Mouse (Mus musculus): Measurements from ENCODE around the gene Fam120a. TPM values are rescaled to one million over a fixed set of nuclear protein-coding genes. Genes with fewer than 3 reads are reported as not detected.

Gene Fam120a
- polyA plus RNA-seq, 1 experiment from 2014 or later = 17.3 TPM

DNA sequence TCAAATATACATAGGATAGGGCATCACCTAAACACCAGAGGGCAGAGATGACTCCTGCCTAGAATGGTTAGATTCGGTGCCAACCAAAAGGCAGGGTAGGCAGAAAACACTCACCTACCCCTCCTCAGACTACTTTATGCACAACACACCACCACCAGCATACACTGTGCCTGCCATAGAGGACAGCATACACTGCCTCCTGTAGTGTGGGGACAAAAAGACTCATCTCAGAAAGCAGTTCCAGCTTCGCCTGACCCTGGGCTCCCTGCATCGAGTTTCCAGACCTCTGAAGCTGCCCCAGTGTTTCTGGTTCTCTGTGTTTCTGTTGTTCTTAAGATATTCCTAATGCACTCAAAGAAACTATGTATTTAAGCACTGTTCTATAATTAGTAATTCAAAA lies 54.7 kb downstream of the Fam120a start:
- Histone ChIP-seq H3K4me3 (replicated peaks; ENCODE audit: low read depth, low read length) (no peak overlapping the region), H3K4me1 (ENCODE audit: control insufficient read depth, insufficient read depth, low read length) (no peaks in the 10 kb centered on the region), H3K36me3 (ENCODE audit: control insufficient read depth, insufficient read depth, low read length) (peaks cover 66% of the 10 kb centered on the region), H3K9me3 (ENCODE audit: control insufficient read depth, low read length) (no peaks in the 10 kb centered on the region), H3K4me2 (ENCODE audit: low read length) (no peak overlapping the region), H3K9ac (replicated peaks; ENCODE audit: low read length) (no peak overlapping the region), H3K27me3 (ENCODE audit: control insufficient read depth, insufficient read depth, low read length) (no peaks in the 10 kb centered on the region), H3K27ac (replicated peaks; ENCODE audit: low read depth, low read length) (no peak overlapping the region)
- DNase-seq (no peak), ATAC-seq (ENCODE audit: low FRiP score, low TSS enrichment) (no peak)
- 91% methylated on average over 3 of the region's 3 CpGs for WGBS

DNA sequence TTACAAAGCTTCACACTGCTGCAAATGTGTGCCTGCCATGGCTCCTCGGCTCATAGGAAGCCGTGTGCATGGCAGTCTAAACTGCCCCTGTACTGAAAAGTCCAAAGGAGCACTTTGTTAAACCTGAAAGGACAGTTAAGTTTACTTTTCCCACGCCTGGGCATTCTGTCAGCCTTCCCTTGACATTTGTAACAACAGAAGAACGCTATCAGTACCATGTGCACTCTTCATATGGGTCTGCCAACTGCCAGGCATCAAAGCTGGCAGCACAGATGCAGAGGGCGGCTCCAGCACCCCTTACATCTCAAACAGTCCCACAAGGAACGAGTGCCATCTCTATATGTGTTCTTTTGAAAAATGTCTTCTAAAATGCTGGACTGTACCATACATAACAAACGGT lies 56.4 kb downstream of the Fam120a start:
- ATAC-seq (ENCODE audit: low FRiP score, low TSS enrichment) (no peak), DNase-seq (no peak)
- H3K4me3 ChIP-seq (replicated peaks; ENCODE audit: low read depth, low read length) = no peak overlapping the region
- H3K27me3 ChIP-seq (ENCODE audit: control insufficient read depth, insufficient read depth, low read length) = no peaks in the 10 kb centered on the region
- H3K9ac ChIP-seq (replicated peaks; ENCODE audit: low read length) = no peak overlapping the region
- WGBS = 90% methylated on average over 7 of the region's 7 CpGs
- H3K9me3 ChIP-seq (ENCODE audit: control insufficient read depth, low read length) = no peaks in the 10 kb centered on the region
- no peaks in the 10 kb centered on the region for H3K4me1 ChIP-seq (ENCODE audit: control insufficient read depth, insufficient read depth, low read length)
- peaks cover 59% of the 10 kb centered on the region for H3K36me3 ChIP-seq (ENCODE audit: control insufficient read depth, insufficient read depth, low read length)
- H3K27ac ChIP-seq (replicated peaks; ENCODE audit: low read depth, low read length) = no peak overlapping the region
- H3K4me2 ChIP-seq (ENCODE audit: low read length) = no peak overlapping the region

GRCm38 (mm10) chr13:48905458-48905857 lies 62.4 kb downstream of the Fam120a start:
- Histone ChIP-seq H3K4me2 (ENCODE audit: low read length) (no peak overlapping the region), H3K4me3 (replicated peaks; ENCODE audit: low read depth, low read length) (no peak overlapping the region), H3K27ac (replicated peaks; ENCODE audit: low read depth, low read length) (no peak overlapping the region), H3K9ac (replicated peaks; ENCODE audit: low read length) (no peak overlapping the region), H3K4me1 (ENCODE audit: control insufficient read depth, insufficient read depth, low read length) (no peaks in the 10 kb centered on the region), H3K27me3 (ENCODE audit: control insufficient read depth, insufficient read depth, low read length) (no peaks in the 10 kb centered on the region), H3K9me3 (ENCODE audit: control insufficient read depth, low read length) (no peaks in the 10 kb centered on the region), H3K36me3 (ENCODE audit: control insufficient read depth, insufficient read depth, low read length) (peaks cover 45% of the 10 kb centered on the region)
- DNase-seq (no peak), ATAC-seq (ENCODE audit: low FRiP score, low TSS enrichment) (no peak)
- 89% methylated on average over 2 of the region's 2 CpGs for WGBS

- Histone ChIP-seq H3K4me2 (ENCODE audit: low read length) (no peak overlapping the region), H3K4me1 (ENCODE audit: control insufficient read depth, insufficient read depth, low read length) (no peaks in the 10 kb centered on the region), H3K9me3 (ENCODE audit: control insufficient read depth, low read length) (no peaks in the 10 kb centered on the region), H3K4me3 (replicated peaks; ENCODE audit: low read depth, low read length) (no peak overlapping the region), H3K9ac (replicated peaks; ENCODE audit: low read length) (no peak overlapping the region), H3K27ac (replicated peaks; ENCODE audit: low read depth, low read length) (no peak overlapping the region), H3K36me3 (ENCODE audit: control insufficient read depth, insufficient read depth, low read length) (peaks cover 70% of the 10 kb centered on the region), H3K27me3 (ENCODE audit: control insufficient read depth, insufficient read depth, low read length) (no peaks in the 10 kb centered on the region)
- ATAC-seq (ENCODE audit: low FRiP score, low TSS enrichment) (no peak), DNase-seq (no peak)
- WGBS = 95% methylated on average over 5 of the region's 5 CpGs
These were observed 72.4 kb downstream of the Fam120a start for GRCm38 (mm10) chr13:48895376-48895775.

DNA sequence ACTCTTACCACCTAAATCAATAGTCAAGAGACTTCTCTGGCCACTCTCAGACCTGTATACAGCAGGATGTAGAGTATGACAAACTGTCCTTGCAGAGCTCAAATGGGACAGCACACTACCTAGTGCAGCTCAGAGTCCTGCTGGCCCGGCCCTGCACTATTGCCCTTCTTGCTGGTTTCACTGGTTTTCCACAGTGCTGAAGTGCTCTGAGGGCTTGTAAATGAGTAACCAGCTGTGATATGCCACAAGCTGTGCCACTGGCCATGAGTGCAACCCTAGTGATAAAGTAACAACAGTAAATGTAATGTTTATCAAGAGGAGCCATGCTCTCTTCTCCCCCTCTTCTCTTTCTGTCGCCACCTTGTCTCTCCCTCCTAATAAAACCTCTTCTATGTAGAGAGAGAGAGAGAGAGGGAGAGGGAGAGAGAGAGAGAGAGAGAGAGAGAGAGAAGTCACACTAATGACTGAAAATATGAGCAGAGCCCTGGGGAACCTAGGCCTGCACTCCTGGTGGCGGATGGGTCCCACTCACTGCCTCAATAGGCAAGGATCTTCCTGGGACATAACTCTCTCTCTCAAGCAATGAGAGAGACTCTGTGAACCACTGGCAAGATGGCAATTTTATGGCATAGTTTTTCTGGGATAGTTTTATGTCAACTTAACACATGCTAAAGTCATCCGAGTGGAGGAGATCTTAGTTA lies 77.4 kb downstream of the Fam120a start:
- Histone ChIP-seq H3K9ac (replicated peaks; ENCODE audit: low read length) (no peak overlapping the region), H3K9me3 (ENCODE audit: control insufficient read depth, low read length) (no peaks in the 10 kb centered on the region), H3K4me3 (replicated peaks; ENCODE audit: low read depth, low read length) (no peak overlapping the region), H3K4me2 (ENCODE audit: low read length) (no peak overlapping the region), H3K27ac (replicated peaks; ENCODE audit: low read depth, low read length) (no peak overlapping the region), H3K36me3 (ENCODE audit: control insufficient read depth, insufficient read depth, low read length) (peaks cover 77% of the 10 kb centered on the region), H3K27me3 (ENCODE audit: control insufficient read depth, insufficient read depth, low read length) (no peaks in the 10 kb centered on the region), H3K4me1 (ENCODE audit: control insufficient read depth, insufficient read depth, low read length) (no peaks in the 10 kb centered on the region)
- 92% methylated on average over 4 of the region's 4 CpGs for WGBS
- DNase-seq (no peak), ATAC-seq (ENCODE audit: low FRiP score, low TSS enrichment) (no peak)

- Histone ChIP-seq H3K4me3 (replicated peaks; ENCODE audit: low read depth, low read length) (peak overlapping the region; percentile 47), H3K27ac (replicated peaks; ENCODE audit: low read depth, low read length) (peak overlapping the region; percentile 92), H3K4me2 (ENCODE audit: low read length) (peak overlapping the region; percentile 82), H3K27me3 (ENCODE audit: control insufficient read depth, insufficient read depth, low read length) (no peaks in the 10 kb centered on the region), H3K4me1 (ENCODE audit: control insufficient read depth, insufficient read depth, low read length) (peaks cover 6% of the 10 kb centered on the region; the same call in 1 of the 2 replicates), H3K36me3 (ENCODE audit: control insufficient read depth, insufficient read depth, low read length) (peaks cover 25% of the 10 kb centered on the region), H3K9ac (replicated peaks; ENCODE audit: low read length) (peak overlapping the region; percentile 79), H3K9me3 (ENCODE audit: control insufficient read depth, low read length) (no peaks in the 10 kb centered on the region)
- WGBS = under 1% methylated on average over 36 of the region's 36 CpGs
- peak; percentile 100 for DNase-seq
- ATAC-seq (ENCODE audit: low FRiP score, low TSS enrichment) = peak; percentile 99
These were observed 89.3 kb downstream of the Fam120a start for GRCm38 (mm10) chr13:48878534-48878933.

- Histone ChIP-seq H3K4me3 (replicated peaks; ENCODE audit: low read depth, low read length) (peak overlapping the region; percentile 47), H3K4me2 (ENCODE audit: low read length) (peak overlapping the region; percentile 82), H3K4me1 (ENCODE audit: control insufficient read depth, insufficient read depth, low read length) (peaks cover 6% of the 10 kb centered on the region; the same call in 1 of the 2 replicates), H3K27me3 (ENCODE audit: control insufficient read depth, insufficient read depth, low read length) (no peaks in the 10 kb centered on the region), H3K9me3 (ENCODE audit: control insufficient read depth, low read length) (no peaks in the 10 kb centered on the region), H3K36me3 (ENCODE audit: control insufficient read depth, insufficient read depth, low read length) (peaks cover 21% of the 10 kb centered on the region), H3K9ac (replicated peaks; ENCODE audit: low read length) (peak overlapping the region; percentile 79), H3K27ac (replicated peaks; ENCODE audit: low read depth, low read length) (peak overlapping the region; percentile 92)
- DNase-seq (no peak), ATAC-seq (ENCODE audit: low FRiP score, low TSS enrichment) (no peak)
These were observed 90.0 kb downstream of the Fam120a start for GRCm38 (mm10) chr13:48877805-48878204.

DNA sequence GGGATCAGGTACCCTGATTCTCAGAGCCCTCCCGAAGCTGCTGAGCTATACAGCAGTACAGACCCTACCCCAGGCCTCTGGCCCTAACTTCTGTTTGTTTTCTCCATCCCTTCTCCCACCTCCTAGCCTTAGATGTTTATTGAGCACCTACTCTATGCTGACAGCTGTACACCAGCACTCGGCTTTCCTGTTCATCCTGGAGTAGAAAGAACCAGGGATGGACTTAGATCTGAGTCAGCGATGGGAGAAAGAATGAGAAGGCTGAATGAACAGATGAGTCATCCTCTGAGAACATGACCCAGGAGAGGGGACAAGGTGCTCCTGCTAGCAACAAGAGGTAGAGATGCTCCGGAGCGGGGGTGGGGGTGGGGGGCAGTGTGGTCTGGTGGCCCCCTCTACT lies 95.1 kb downstream of the Fam120a start:
- Histone ChIP-seq H3K4me3 (replicated peaks; ENCODE audit: low read depth, low read length) (no peak overlapping the region), H3K4me2 (ENCODE audit: low read length) (no peak overlapping the region), H3K4me1 (ENCODE audit: control insufficient read depth, insufficient read depth, low read length) (peaks cover 25% of the 10 kb centered on the region), H3K27me3 (ENCODE audit: control insufficient read depth, insufficient read depth, low read length) (no peaks in the 10 kb centered on the region), H3K9me3 (ENCODE audit: control insufficient read depth, low read length) (no peaks in the 10 kb centered on the region), H3K27ac (replicated peaks; ENCODE audit: low read depth, low read length) (no peak overlapping the region), H3K9ac (replicated peaks; ENCODE audit: low read length) (no peak overlapping the region), H3K36me3 (ENCODE audit: control insufficient read depth, insufficient read depth, low read length) (no peaks in the 10 kb centered on the region)
- DNase-seq (no peak), ATAC-seq (ENCODE audit: low FRiP score, low TSS enrichment) (no peak)
- WGBS = 82% methylated on average over 5 of the region's 5 CpGs

DNA sequence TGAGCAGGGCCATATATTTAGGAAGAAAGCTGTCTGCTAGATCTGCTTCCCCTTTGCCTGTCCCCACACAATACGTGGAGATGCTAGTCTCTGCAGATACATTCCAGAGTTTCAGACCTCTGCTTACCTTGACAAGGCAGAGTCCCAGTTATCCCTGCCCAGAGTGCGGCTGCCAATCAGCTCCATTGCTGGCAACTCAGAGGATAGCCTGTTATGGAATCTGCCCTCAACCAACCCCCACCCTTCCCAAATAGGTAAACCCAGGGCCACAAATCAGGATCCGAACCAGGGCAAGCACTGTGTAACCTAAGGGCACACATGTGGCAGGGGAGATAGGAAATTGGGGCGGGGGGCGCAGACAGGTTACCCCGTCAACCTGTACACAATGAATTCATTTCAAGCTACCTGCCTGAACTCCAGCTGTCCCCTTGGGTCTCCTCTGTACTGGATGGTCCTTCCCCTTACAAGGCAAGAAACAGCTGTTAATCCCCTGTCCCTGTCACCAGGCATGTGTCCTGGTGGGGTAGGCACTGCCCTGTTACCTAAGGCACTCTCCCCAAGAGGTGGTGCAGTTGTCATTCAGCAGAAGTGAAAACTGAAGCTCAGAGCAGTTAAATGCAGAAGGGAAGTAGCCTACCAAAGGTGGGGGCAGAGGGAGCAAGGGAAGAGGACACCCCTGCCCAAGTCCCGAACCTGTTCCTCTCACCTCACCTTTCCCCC lies 95.8 kb downstream of the Fam120a start:
- peak overlapping the region; percentile 87 for H3K4me2 ChIP-seq (ENCODE audit: low read length)
- H3K9me3 ChIP-seq (ENCODE audit: control insufficient read depth, low read length) = no peaks in the 10 kb centered on the region
- no peaks in the 10 kb centered on the region for H3K36me3 ChIP-seq (ENCODE audit: control insufficient read depth, insufficient read depth, low read length)
- H3K4me1 ChIP-seq (ENCODE audit: control insufficient read depth, insufficient read depth, low read length) = peaks cover 25% of the 10 kb centered on the region
- H3K27ac ChIP-seq (replicated peaks; ENCODE audit: low read depth, low read length) = peak overlapping the region; percentile 88; the same call in 1 of the 2 replicates
- no peaks in the 10 kb centered on the region for H3K27me3 ChIP-seq (ENCODE audit: control insufficient read depth, insufficient read depth, low read length)
- DNase-seq = no peak
- 72% methylated on average over 7 of the region's 7 CpGs for WGBS
- H3K9ac ChIP-seq (replicated peaks; ENCODE audit: low read length) = peak overlapping the region; percentile 98
- no peak for ATAC-seq (ENCODE audit: low FRiP score, low TSS enrichment)
- peak overlapping the region; percentile 73 for H3K4me3 ChIP-seq (replicated peaks; ENCODE audit: low read depth, low read length)
